Mouse (Mus musculus) kidney, postnatal 0 days (tissue): ENCODE data around the gene Awat1. TPM values are rescaled to one million over a fixed set of nuclear protein-coding genes. Genes with fewer than 3 reads are reported as not detected.

Experiments
- ATAC-seq: fragments of 200-750 bp; cut with Nextera tagmentation; replicated peaks from 2 replicates; pipeline ENCODE4 v1.8.0; 2017; ENCODE audit warnings: low read depth, moderate number of reproducible peaks, moderate TSS enrichment, moderate library complexity; ENCODE audit not compliant: low FRiP score
- DNase-seq: peaks from one replicate; pipeline ENCODE4 v3.0.0-alpha.2; 2016; ENCODE audit warnings: low spot score
- H3K27ac ChIP-seq: fragments of 300-500 bp; sonication (generic); 2 replicates; pipeline ENCODE4 v1.5.1; 2014; ENCODE audit warnings: mild to moderate bottlenecking
- H3K27me3 ChIP-seq: fragments of 300-500 bp; sonication (generic); 2 replicates; pipeline ENCODE4 v1.6.1; 2014; ENCODE audit warnings: low read length, mixed read lengths; ENCODE audit not compliant: insufficient read depth
- H3K36me3 ChIP-seq: fragments of 300-500 bp; sonication (generic); 2 replicates; pipeline ENCODE4 v1.6.1; 2014; ENCODE audit warnings: low read length, mixed read lengths; ENCODE audit not compliant: insufficient read depth
- H3K4me1 ChIP-seq: fragments of 300-500 bp; sonication (generic); replicated peaks from 2 replicates; pipeline ENCODE4 v1.6.1; 2014; ENCODE audit warnings: antibody characterized with exemption, low read length, mixed read lengths; ENCODE audit not compliant: insufficient read depth
- H3K4me2 ChIP-seq: fragments of 300-500 bp; sonication (generic); 2 replicates; pipeline ENCODE4 v1.6.1; 2014; ENCODE audit warnings: mild to moderate bottlenecking, low read length, moderate library complexity, mixed read lengths
- H3K4me3 ChIP-seq: fragments of 300-500 bp; sonication (generic); replicated peaks from 2 replicates; pipeline ENCODE4 v1.5.1; 2014; ENCODE audit warnings: low read depth, low read length
- H3K9ac ChIP-seq: fragments of 300-500 bp; sonication (generic); 2 replicates; pipeline ENCODE4 v1.6.1; 2014; ENCODE audit warnings: low read depth, low read length
- H3K9me3 ChIP-seq: fragments of 300-500 bp; sonication (generic); replicated peaks from 2 replicates; pipeline ENCODE4 v1.6.1; 2016; ENCODE audit warnings: low read length, inconsistent platforms, mixed read lengths
- CTCF ChIP-seq: IDR thresholded peaks from 2 replicates; pipeline ENCODE4 v1.5.1; 2016; ENCODE audit warnings: antibody characterized with exemption, low read depth, mild to moderate bottlenecking, moderate library complexity
- WGBS: fragments of 180-500 bp; shearing (Covaris S2); extraction: QIAGEN DNeasy Blood & Tissue Kit; methylation state at CpG from one replicate; pipeline ENCODE4 v1.1.7; 2014; 5-methylcytosine and 5-hydroxymethylcytosine counted together
- polyA plus RNA-seq: library from polyadenylated mRNA; unstranded; fragments of >200 nt; fragmentation: Nextera tagmentation; extraction: Ambion mirVana; gene quantifications from 2 replicates; pipeline ENCODE4 v1.2.1, GENCODE M21; 2015

The Awat1 gene
- polyA plus RNA-seq, 1 experiment from 2014 or later, result not detected

DNA sequence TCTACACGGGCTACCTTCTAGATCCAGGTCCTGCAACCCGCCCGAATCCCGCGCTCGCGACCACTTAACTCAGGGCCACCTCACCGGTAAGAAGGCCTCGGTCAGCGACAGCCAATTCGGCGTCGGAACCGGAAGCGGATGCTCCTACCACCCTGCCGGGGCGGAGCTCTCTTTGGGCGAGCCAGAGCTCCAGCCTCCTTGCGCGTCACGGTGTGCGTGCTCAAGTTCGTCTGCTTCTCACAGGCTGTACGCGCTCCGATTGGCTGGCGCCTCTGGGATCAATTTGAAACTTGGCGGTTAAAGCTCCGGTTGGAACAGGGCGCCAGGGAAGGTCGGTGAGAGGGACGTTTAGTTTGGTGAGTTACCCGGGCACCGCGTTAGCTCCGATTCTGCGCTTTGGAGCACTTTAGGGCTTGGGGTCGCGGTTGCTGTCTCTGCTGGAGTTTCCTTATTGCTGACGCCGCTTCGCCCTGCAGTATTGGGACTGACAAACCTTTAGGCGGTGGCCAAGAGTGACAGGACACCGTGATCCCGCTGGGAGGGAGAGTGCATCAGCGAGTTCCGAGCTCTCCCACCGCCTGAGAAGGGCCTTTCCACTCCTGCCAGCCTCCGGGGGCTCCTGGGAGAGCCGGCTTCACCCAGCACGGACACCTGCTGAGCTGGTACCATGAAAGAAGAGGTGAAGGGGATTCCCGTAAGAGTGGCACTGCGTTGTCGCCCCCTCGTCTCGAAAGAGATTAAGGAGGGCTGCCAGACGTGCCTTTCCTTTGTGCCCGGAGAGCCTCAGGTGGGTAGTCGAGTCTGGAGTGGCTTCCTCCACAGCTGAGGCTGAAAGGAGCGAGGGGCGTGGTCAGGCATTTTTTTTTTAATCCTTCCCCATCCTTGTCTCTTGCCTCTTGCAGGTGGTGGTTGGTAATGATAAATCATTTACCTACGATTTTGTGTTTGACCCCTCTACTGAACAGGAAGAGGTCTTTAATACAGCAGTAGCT, 54.0 kb downstream of the Awat1 start, which contains the start of gene Pdzd11:
Gene Pdzd11, minus strand, starts transcription at position 767 of the 992 bp plus-strand sequence.
- 26% methylated on average over 61 of the region's 62 CpGs for WGBS
- Histone ChIP-seq H3K27ac (peak within 1 kb of the TSS; percentile 64), H3K4me2 (peak within 1 kb of the TSS; percentile 73), H3K36me3 (no peaks in the 10 kb centered on the region), H3K9ac (peak within 1 kb of the TSS; percentile 64), H3K4me3 (peak within 1 kb of the TSS; percentile 57), H3K4me1 (no peaks in the 10 kb centered on the region), H3K27me3 (no peaks in the 10 kb centered on the region), H3K9me3 (no peaks in the 10 kb centered on the region)
- TF ChIP-seq CTCF, result no peak
- DNase-seq (peak; percentile 94), ATAC-seq (peak; percentile 99)

Other genes starting within 250 kb of the Awat1 start
- not detected in 2 replicates for gene Otud6a, start 143.2 kb upstream of the Awat1 start, polyA plus RNA-seq
- gene Awat2, start 129.5 kb upstream of the Awat1 start, polyA plus RNA-seq, result 0.32 and 0.38 TPM in 2 replicates
- 50.2 and 50.9 TPM in 2 replicates for gene Igbp1, start 78.0 kb upstream of the Awat1 start, polyA plus RNA-seq
- gene Dgat2l6, start 47.4 kb upstream of the Awat1 start, polyA plus RNA-seq, result not detected in 2 replicates
- not detected in 2 replicates for gene P2ry4, start 22.6 kb downstream of the Awat1 start, polyA plus RNA-seq
- gene Arr3, start 33.2 kb downstream of the Awat1 start, polyA plus RNA-seq, result not detected in 2 replicates
- 10.1 and 11.2 TPM in 2 replicates for gene Kif4, start 53.5 kb downstream of the Awat1 start, polyA plus RNA-seq
- gene Pdzd11, start 54.3 kb downstream of the Awat1 start, polyA plus RNA-seq, result 92.4 and 94.4 TPM in 2 replicates
- gene Gdpd2, start 157.6 kb downstream of the Awat1 start, polyA plus RNA-seq, result 0.94 and 1.3 TPM in 2 replicates
- gene Dlg3, start 195.5 kb downstream of the Awat1 start, polyA plus RNA-seq, result 1.8 and 1.9 TPM in 2 replicates